Mouse (Mus musculus) embryonic facial prominence, embryonic 14.5 days (tissue): ENCODE measurements at regions not wholly inside any gene's neighbourhood (a gene's known extent, or its start where the extent isn't known, plus 50 kb on each side); places are given as distances from the start of the nearest gene placed in this dataset.

Experiments
- ATAC-seq: fragments of 200-750 bp; cut with Nextera tagmentation; 2 replicates; pipeline ENCODE4 v1.8.0; 2017; ENCODE audit warnings: low read depth, moderate number of reproducible peaks, moderate TSS enrichment
- DNase-seq: peaks from one replicate; pipeline ENCODE4 v3.0.0-alpha.2; 2015; ENCODE audit warnings: low spot score
- H3K27ac ChIP-seq: fragments of 300-500 bp; sonication (generic); replicated peaks from 2 replicates; pipeline ENCODE4 v1.5.1; 2014; ENCODE audit warnings: low read depth, mild to moderate bottlenecking, low read length, moderate library complexity
- H3K27me3 ChIP-seq: fragments of 300-500 bp; sonication (generic); replicated peaks from 2 replicates; pipeline ENCODE4 v1.6.1; 2014; ENCODE audit warnings: low read length; ENCODE audit not compliant: control insufficient read depth, insufficient read depth
- H3K36me3 ChIP-seq: fragments of 300-500 bp; sonication (generic); 2 replicates; pipeline ENCODE4 v1.6.1; 2014; ENCODE audit warnings: low read length, mixed read lengths; ENCODE audit not compliant: control insufficient read depth, insufficient read depth
- H3K4me1 ChIP-seq: fragments of 300-500 bp; sonication (generic); 2 replicates; pipeline ENCODE4 v1.6.1; 2014; ENCODE audit warnings: antibody characterized with exemption, low read length; ENCODE audit not compliant: control insufficient read depth, insufficient read depth
- H3K4me2 ChIP-seq: fragments of 300-500 bp; sonication (generic); 2 replicates; pipeline ENCODE4 v1.6.1; 2014; ENCODE audit warnings: low read depth, mild to moderate bottlenecking, low read length, moderate library complexity, mixed read lengths
- H3K4me3 ChIP-seq: fragments of 300-500 bp; sonication (generic); 2 replicates; pipeline ENCODE4 v1.5.1; 2014; ENCODE audit warnings: low read depth, mild to moderate bottlenecking, low read length
- H3K9ac ChIP-seq: fragments of 300-500 bp; sonication (generic); 2 replicates; pipeline ENCODE4 v1.6.1; 2014; ENCODE audit warnings: low read depth, mild to moderate bottlenecking, low read length, moderate library complexity, mixed read lengths
- H3K9me3 ChIP-seq: fragments of 300-500 bp; sonication (generic); 2 replicates; pipeline ENCODE4 v1.6.1; 2016; ENCODE audit warnings: low read length; ENCODE audit not compliant: control insufficient read depth
- WGBS: fragments of 180-500 bp; shearing (Covaris S2); extraction: QIAGEN DNeasy Blood & Tissue Kit; methylation state at CpG from one replicate; pipeline ENCODE4 v1.1.7; 2014; 5-methylcytosine and 5-hydroxymethylcytosine counted together

DNA sequence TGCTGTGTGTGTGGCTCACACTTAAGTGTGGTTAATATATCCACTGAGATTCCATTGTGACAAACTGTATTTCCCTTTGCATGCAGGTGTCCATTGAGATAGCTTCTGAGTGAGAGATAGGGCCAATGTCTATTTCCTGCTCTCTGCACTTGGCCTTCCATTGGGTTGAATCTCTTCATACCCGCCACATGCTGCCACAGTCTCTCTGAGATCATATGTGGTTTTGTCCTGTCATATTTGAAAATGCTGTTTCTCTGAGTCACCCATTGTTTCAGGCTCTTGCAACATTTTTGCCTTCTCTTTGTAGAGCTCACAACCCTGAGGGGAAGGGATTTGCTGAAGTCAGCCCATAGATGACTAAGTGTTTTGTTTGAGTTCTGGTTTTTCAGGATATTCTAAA, 2081.3 kb downstream of the Olfm4 start:
- Histone ChIP-seq H3K4me3 (no peak overlapping the region), H3K9me3 (no peaks in the 10 kb centered on the region), H3K27ac (no peak overlapping the region), H3K36me3 (no peaks in the 10 kb centered on the region), H3K4me1 (no peaks in the 10 kb centered on the region), H3K27me3 (no peaks in the 10 kb centered on the region), H3K9ac (no peak overlapping the region), H3K4me2 (no peak overlapping the region)
- 78% methylated on average over 1 of the region's 1 CpGs for WGBS
- ATAC-seq, result no peak
- DNase-seq, result peak; percentile 50

DNA sequence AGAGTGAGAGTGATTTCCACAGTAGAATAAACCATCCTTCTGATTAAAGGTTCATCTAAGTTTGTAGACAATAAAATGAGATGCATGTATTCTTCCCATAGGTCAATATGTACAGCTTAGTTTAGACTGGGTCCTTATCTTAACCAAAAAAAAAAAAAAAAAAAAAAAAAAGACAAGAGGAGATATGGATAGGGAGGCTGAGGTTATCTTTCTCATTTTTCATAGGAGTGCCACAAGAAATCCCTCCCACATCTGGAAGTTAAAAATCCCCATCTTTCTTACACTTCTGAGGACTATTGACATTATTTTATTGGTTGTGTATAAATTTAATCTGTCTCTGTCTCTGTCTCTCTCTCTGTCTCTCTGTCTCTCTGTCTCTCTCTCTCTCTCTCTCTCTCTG, 2117.8 kb downstream of the Olfm4 start:
- Histone ChIP-seq H3K4me1 (no peaks in the 10 kb centered on the region), H3K4me3 (no peak overlapping the region), H3K4me2 (no peak overlapping the region), H3K27me3 (no peaks in the 10 kb centered on the region), H3K27ac (no peak overlapping the region), H3K9me3 (no peaks in the 10 kb centered on the region), H3K9ac (no peak overlapping the region), H3K36me3 (no peaks in the 10 kb centered on the region)
- ATAC-seq (no peak), DNase-seq (no peak)

DNA sequence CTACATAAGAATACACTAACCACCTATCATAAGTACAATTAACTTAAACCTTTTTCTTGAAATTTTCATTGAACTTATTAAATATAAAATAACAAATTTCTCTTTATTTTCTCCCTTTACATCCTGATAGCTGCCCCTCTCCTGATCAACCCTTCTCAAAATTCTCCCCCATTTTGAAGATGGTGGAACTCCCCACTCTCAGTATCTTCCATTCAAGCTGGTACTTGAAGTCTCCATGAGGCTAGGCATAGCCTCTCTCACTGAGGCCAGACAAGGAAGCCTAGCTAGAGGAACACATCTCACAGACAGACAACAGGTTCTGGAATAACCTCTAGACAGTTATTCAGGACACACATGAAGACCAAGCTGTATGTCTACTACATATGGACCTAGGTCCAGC, 2129.0 kb downstream of the Olfm4 start:
- Histone ChIP-seq H3K4me2 (no peak overlapping the region), H3K27me3 (no peaks in the 10 kb centered on the region), H3K27ac (no peak overlapping the region), H3K36me3 (no peaks in the 10 kb centered on the region), H3K4me1 (no peaks in the 10 kb centered on the region), H3K9me3 (no peaks in the 10 kb centered on the region), H3K9ac (no peak overlapping the region), H3K4me3 (no peak overlapping the region)
- no peak for DNase-seq
- no peak for ATAC-seq

DNA sequence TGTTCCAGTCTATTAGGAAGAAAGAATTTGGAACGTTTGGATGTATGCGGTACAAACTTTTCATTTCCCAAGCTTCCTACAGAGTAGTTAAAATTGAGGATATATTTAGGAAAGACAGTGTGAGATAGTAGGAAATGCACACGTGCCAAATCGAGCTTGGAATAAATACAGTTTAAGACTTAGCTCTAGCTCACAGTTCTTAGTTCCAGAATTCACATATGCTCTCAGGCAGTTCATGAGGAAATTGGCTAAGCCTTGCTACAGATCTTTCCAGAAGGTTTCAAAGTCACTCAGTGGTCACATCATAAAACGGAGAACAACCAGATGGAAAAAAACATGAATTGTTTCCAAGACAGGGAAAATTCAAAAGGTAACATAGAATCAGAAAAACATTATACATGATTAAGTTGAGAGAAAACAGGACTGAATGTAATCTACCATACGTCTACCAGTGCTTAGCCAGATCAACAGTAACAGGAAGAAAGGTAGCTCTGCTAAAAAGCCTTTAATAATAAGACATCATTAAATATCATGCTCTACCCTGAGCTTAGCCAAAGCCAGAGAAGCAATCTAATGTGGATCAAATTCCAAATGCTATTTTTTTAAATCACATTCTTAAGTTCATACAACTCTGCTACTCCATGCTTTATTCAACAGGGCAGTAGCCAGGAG, 2165.1 kb downstream of the Olfm4 start:
- 66% methylated on average over 6 of the region's 6 CpGs for WGBS
- Histone ChIP-seq H3K27me3 (no peaks in the 10 kb centered on the region), H3K36me3 (no peaks in the 10 kb centered on the region), H3K4me1 (no peaks in the 10 kb centered on the region), H3K9me3 (no peaks in the 10 kb centered on the region), H3K9ac (no peak overlapping the region), H3K4me3 (no peak overlapping the region), H3K4me2 (no peak overlapping the region), H3K27ac (no peak overlapping the region)
- DNase-seq, result peak; percentile 38
- ATAC-seq, result no peak

DNA sequence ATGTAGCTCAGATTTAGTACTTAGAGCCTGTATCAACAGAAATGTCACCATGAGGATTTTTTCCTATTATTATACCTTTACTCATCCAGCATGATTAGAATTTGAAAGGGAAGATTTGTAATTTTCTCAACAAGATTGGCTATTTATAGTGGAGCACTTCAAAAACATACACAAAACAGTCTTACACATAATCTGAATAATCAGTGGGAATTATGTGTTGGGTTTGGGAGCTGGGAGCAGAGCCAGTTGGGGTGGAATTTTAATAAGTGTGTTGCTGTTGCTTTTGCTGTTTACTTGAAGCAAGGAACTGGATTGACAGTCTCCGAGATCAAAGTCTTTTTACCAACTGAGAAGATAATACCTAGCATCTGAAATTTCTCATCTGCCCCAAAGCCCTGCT, 2201.5 kb downstream of the Olfm4 start:
- ATAC-seq, result no peak
- 79% methylated on average over 1 of the region's 1 CpGs for WGBS

DNA sequence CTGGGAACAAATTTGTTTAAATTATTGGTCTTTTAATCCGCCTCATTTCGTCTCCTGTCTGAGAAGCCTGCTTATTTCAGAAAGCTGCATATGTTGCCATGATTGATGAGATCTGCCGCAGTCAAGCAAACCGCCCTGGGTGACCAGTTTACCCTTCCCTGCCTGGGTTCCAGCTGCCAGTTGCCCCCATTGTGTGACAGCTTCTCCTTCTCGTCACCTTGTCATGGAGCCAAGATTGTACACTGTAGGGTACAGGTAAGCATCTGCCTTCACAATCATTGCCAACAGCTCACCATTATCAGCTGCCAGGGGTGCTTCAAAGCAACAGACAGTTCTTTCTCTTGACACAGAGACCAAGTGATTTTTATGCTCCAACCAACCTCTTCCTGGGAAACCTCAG, 2226.5 kb downstream of the Olfm4 start:
- DNase-seq, result no peak
- no peak overlapping the region for H3K9ac ChIP-seq
- WGBS, result 70% methylated on average over 5 of the region's 5 CpGs
- no peak overlapping the region for H3K4me3 ChIP-seq
- H3K36me3 ChIP-seq, result no peaks in the 10 kb centered on the region
- H3K27me3 ChIP-seq, result no peaks in the 10 kb centered on the region
- H3K4me2 ChIP-seq, result no peak overlapping the region
- no peak overlapping the region for H3K27ac ChIP-seq
- no peak for ATAC-seq
- H3K9me3 ChIP-seq, result no peaks in the 10 kb centered on the region
- no peaks in the 10 kb centered on the region for H3K4me1 ChIP-seq

More for the DNA sequence above, 2201.5 kb downstream of the Olfm4 start:
- Histone ChIP-seq H3K4me1 (no peaks in the 10 kb centered on the region), H3K4me3 (no peak overlapping the region), H3K36me3 (no peaks in the 10 kb centered on the region), H3K27me3 (no peaks in the 10 kb centered on the region), H3K9me3 (no peaks in the 10 kb centered on the region), H3K4me2 (no peak overlapping the region), H3K27ac (no peak overlapping the region), H3K9ac (no peak overlapping the region)
- DNase-seq, result no peak

DNA sequence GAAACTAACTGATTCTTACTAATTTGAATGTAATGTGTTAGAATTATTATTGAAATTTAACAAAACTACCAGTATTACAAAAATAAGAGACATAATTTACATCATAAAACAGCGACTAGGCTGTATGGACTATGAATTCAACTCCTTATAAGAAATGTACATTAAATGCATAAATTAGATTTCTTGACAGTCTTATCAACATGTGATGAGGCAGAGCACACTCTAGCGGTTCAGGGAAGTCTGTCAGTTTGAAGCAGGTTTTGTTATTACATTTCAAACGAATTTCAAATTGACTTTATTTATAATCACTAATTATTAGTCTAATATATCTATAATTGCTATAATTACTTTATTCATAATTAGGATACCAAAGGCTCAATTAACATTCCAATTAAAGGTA, 2214.8 kb upstream of the Pcdh17 start:
- no peaks in the 10 kb centered on the region for H3K27me3 ChIP-seq
- no peak for ATAC-seq
- 77% methylated on average over 3 of the region's 3 CpGs for WGBS
- H3K9ac ChIP-seq, result no peak overlapping the region
- H3K27ac ChIP-seq, result no peak overlapping the region
- H3K9me3 ChIP-seq, result no peaks in the 10 kb centered on the region
- H3K36me3 ChIP-seq, result no peaks in the 10 kb centered on the region
- no peaks in the 10 kb centered on the region for H3K4me1 ChIP-seq
- DNase-seq, result no peak
- H3K4me2 ChIP-seq, result no peak overlapping the region
- H3K4me3 ChIP-seq, result no peak overlapping the region

DNA sequence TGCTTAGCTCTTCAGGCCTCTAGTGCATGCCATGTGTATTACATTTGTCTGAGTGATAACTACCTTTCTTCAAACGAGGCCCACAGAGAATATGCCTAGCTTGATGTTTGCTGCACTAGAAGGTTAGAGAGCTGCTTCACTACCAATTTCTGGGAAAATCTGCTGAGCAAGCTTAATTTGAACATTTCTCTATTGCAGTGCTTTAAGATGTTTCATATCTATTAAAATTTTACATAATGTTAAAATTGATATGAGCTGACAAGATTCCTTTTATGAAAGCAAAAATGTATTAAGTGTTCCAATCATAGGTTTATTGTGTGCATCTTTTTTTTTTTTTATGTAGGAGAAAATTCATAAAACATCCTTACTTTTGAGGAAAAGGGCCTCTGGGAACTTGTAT, 2207.1 kb upstream of the Pcdh17 start:
- no peak for DNase-seq
- Histone ChIP-seq H3K4me1 (no peaks in the 10 kb centered on the region), H3K9me3 (no peaks in the 10 kb centered on the region), H3K9ac (no peak overlapping the region), H3K4me3 (no peak overlapping the region), H3K27ac (no peak overlapping the region), H3K4me2 (no peak overlapping the region), H3K36me3 (no peaks in the 10 kb centered on the region), H3K27me3 (no peaks in the 10 kb centered on the region)
- ATAC-seq, result no peak
- 36% methylated on average over 1 of the region's 1 CpGs for WGBS

DNA sequence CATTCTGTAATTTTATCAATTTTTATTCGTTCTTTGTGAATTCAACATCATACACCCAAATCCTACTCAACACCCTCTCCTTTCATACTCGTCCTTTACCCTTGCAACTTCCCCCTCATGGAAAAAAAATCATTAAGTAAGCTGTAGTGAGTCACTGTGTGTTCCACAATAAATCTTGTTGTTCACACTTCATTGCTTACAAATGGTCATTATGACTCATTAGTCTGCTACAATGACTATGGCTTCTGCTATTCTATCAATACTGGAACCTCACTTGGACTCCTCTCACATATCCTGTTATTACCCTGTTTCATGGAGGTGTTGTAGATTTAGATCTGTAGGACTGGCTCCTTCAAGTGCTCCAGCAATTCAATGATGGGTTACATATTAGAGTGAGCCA, 2200.0 kb upstream of the Pcdh17 start:
- Histone ChIP-seq H3K4me3 (no peak overlapping the region), H3K9ac (no peak overlapping the region), H3K9me3 (no peaks in the 10 kb centered on the region), H3K27ac (no peak overlapping the region), H3K4me2 (no peak overlapping the region), H3K4me1 (no peaks in the 10 kb centered on the region), H3K36me3 (no peaks in the 10 kb centered on the region), H3K27me3 (no peaks in the 10 kb centered on the region)
- ATAC-seq (no peak), DNase-seq (no peak)
- WGBS, result 71% methylated on average over 2 of the region's 2 CpGs
